Mouse (Mus musculus): ENCODE measurements around the gene Hcfc1r1.
A peak's percentile ranks its signal among the peaks of the same experiment; 100 is the strongest.

Hcfc1r1 gene

DNA sequence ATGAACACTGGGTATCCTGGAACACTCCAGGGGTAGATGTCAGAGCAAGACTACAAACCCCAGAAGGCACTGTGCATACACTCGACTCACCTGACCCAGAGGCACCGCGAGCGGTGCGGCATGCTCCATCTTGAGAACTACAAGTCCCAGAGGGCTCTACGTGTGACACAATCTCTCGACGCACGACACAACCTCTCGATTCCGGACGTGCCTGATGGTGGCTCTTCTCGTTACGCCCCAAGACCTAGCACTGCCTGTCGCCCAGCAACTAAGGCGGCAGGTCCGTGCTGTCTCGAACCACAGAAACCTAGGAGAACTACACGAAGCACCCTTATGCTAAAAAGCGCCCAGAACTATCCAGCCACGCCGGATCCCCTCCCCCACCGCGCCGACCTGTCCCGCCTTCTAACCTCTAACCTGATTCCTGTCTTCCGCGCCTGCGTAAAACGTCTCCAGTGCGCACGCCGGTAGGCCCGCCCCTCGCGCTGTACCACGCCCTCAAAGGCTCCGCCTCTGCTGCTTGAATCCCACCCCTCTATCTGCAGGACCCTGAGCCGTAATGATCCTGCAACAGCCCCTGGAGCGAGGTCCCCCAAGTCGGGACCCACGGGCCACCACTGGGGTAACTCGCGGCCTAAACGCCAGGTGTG, at the start of gene Hcfc1r1, which contains the start of gene Thoc6:
Hcfc1r1 (plus strand) TSS at position 173 of the 650 bp plus-strand sequence.
Thoc6 (minus strand) TSS at position 459 of the 650 bp plus-strand sequence.
- DNase-seq, result peak; percentile 98

DNA sequence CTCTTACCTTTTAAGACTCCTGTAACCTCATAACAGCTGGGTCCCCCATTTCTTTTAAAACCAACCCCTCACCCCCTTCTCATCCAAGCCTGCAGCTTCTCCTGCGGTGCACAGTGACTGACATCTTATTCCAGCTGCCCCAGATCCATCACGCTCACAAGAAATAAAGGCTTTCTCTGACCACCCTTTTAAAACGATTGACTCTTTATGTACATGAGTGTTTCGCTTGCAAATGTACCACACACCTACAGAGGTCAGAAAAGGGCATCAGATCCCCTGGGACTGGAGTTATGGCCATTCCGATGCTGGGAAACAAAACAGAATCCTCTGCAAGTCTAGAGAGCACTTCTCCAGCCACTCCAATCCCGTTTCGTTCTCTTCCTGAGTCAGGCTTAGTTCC, 45.6 kb upstream of the Hcfc1r1 start:
- DNase-seq, result no peak

DNA sequence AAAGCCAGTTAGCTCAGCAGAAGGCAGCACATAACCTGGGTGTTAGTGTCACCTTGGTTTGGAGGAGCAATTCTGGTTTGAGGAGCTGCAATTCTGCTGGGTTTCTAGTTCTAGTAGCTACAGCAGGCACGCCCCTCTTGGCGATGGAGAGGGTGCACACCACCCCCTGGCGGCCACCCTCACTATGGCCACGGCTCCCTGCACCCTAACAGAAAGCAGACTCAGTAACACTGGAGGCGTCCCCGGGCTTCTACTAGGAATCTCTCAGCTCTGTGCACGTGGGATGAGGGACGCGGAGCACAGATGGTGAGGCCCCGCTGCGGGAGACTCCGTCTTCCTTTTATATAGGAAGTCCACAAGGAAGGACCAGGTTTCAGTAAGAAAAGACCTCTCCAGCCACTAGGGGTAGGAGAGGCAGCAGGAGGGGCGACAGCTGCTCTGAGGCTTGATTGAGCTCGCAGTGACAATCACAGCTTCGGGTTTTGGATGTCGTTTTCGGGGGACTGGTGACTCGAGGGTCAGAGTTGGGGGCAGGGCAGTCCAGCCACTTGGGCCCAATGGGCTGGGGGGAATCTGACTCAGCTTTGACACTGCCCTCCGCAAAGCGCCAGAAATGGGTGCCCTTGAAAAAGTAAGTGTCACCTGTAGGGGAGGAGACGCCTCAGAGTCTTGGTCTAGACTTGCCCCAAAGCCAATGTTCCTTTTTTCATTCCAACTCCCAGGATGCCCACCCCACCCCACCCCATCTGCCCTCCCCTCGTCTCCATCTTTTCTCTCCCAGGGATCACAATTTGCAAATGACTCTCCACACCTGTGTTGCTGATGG, 43.0 kb upstream of the Hcfc1r1 start:
- DNase-seq, result peak; percentile 75

DNA sequence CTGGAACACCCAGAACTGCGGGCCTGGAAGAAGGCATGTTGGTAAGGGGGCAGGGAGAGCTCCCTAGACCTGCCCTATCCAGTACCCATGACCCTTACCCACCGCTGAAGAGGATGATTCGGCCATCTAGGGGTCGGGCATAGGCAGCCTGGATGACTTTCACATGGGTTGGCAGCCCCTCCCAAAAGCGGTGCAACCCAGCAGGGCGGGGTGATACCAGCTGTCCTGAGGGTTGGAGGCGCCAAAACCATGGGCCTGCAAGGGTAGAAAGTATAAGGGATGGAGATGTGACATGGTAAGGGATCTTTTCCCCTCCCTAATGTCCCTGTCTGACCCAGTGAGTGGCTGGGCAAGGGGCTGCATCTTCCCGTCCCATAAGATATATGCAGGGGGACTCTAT, 42.2 kb upstream of the Hcfc1r1 start:
- DNase-seq, result no peak

DNA sequence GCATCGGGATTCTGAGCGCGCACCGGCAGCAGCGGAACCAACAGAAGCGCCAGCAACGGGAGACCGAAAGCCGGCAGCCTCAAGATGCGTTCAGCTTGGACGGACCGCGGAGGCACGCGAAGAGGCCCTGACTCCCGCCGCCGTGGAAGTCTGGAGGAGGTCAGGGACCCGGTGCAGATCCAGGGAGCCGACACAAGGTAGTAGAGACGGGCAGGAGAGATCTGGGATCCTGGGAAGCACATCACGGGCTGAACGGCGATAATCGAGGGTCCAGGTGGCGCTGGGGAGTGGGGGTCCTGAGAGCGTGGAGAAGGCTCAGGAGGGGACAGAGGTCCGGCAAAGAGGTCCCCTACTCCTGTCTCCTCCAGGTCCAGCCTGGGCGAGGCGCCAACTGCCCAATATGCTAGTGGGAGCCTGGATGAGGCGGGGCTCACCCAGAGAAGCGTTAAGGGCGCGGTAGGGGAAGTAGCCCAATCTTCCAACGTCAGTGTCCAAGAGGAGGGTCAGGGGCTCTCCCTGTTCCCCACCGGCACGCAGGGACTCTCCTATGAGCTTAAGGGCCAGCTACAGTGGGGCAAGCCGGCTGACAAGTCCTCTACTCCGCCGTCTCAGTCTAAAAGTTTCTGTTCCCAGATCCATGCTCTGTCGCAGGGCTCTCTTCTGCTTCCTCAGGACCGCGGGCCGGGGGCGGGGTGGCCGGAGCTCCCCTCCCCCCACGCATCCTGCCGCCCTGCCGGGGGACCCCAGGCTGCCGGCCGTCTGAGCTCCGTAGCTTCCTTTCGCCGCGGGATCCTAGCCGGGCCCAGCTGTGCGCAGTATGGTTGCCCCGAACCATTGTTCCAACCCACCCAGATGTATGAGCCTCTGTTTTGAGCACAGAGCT, 28.5 kb upstream of the Hcfc1r1 start, which contains the start of gene Mmp25:
Mmp25 (minus strand) TSS at position 665 of the 883 bp plus-strand sequence.
- DNase-seq, result no peak

DNA sequence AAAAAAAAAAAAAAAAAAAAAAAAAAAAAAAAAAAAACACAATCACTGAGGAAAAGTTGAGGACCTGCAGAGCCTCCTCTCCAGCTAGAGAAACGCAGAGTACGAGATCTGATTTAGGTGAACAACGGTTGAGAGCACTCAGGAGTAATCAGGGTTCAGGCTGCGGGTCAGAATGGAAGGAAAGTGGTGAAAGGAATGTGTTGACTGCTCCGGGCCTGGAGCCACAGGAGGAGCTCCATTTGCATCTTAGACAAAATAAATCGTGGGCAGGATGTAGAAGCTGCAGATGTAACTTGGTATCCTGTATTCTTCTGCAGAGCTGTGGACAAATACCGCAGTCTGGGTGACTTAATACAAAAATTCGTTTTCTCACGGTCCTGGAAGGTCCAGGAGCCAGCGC, 27.5 kb upstream of the Hcfc1r1 start:
- DNase-seq, result no peak

DNA sequence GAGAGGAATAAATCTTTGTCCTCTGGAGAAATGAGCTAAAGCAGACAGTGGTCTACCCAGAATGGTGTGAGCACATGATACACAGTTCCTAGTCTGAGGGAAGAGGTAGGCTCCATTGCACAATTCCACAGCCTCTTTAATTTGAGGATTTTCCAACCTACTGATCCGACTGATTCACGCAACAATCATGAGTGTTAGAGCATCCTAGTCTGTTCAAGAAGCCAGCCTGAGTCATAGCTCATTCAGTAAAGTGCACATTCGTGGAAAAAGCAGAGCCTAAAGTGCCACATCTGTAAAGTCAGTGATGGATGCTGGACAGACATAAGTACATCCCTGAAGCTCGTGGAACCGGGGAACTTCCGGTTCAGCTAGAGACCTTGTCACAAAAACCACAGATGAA, 22.0 kb upstream of the Hcfc1r1 start:
- no peak for DNase-seq

DNA sequence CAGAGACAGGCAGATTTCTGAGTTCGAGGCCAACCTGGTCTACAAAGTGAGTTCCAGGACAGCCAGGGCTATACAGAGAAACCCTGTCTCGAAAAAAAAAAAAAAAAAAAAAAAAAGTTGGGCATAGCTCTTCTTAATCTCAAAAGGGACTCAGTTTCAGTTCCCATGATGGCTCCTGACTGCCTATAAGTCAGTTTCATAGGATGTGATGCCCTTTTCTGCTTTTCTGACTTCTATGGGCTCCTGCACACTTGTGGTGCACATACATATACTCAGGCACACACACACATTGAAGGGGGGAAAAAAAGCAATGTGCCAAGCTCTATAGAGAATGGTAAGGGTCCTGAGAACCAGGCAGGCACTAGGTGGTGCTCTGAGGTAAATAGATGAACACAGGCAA, 20.1 kb upstream of the Hcfc1r1 start:
- no peak for DNase-seq

DNA sequence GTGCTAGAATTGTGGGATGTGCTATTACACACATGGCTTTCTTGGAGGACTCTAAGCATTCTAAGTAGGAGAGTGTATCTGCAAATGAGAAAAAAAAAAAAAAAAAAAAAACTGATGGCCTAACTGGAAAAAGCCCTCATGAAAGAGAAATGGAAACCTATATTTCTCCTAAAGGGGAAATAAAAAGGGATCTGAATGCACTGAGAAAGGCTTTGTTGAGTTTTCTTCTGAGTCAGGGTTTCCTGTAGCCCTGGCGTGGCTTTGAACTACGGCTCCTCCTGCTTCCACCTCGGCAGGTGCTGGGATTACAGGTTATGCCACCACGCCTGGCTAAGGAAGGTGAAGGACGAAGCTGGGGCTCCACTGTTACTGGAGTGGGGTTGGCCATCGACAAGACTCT, 19.4 kb upstream of the Hcfc1r1 start:
- no peak for DNase-seq

DNA sequence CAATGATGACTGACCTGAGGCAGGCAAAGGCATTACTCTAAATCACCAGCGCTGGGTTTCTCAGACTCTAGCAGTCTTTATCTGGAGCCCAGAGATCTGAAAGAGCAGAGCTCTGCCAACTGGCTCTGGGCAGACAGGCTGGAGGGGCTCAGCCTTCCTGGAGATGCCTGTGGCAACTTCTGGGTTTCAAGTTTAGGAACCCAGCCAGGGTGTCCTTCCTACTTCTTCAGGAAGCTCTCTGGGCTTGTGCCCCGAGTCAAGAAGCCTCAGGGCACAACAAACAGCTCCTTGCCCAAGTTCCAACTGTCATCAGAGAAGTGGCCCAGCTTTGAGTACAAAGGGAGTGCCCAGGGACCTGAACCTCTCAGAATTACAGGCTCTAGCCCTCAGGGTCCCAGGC, 19.0 kb upstream of the Hcfc1r1 start:
- DNase-seq, result no peak

DNA sequence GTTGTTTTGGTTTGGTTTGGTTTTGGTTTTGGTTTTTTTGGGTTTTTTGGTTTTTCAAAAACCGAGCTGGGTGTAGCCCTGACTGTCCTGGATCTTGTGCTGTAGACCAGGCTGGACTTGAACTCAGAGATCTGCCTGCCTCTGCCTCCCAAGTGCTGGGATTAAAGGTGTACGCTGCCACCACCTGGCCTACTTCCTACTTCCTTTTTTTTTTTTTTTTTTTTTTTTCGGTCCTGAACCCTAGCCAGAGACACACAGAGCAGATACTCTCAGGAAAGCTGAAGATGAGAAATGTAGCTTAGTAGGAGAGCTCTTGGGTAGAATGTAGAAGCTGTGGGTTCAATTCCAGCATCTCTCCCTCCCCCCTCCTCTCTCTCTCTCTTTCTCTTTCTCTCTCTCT, 14.9 kb upstream of the Hcfc1r1 start:
- no peak for DNase-seq

DNA sequence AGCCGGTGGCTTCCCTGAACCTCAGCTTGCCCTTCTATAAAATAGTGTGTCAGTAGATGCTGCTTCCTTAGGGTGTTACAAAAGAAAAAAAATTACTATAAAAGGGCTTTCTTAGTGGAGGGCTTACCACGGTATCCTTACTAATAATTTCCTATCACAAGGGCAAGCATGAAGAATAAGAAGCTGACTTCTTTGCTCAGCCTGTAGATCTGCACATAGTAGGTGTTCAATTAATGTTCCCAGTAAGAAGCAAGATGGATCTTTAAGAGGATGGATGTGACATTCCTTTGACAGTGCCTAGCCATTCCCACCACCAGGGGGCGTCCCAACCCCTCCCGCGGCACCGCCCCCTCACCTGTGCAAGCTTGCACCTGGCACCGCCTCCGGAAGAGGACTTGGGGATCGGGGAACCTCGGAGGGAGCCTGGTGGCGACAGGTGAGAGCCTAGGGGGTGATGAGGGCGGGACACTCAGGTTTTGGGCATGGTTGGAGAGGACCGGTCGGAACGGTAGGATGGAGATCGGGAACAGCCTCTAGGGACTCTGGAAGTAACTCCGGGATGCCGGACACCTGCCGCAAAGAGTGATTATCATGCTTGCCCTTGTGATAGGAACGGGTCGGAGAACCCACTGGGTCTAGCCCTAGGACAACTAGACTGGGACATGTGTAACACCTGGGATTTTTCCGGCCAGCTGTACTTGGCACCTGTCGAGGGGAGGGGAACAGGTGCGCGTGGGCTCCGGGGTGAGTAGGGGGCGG, 13.1 kb upstream of the Hcfc1r1 start, which contains the start of gene Bicdl2:
Bicdl2 (plus strand) TSS at position 390 of the 759 bp plus-strand sequence.
- DNase-seq, result peak; percentile 51

DNA sequence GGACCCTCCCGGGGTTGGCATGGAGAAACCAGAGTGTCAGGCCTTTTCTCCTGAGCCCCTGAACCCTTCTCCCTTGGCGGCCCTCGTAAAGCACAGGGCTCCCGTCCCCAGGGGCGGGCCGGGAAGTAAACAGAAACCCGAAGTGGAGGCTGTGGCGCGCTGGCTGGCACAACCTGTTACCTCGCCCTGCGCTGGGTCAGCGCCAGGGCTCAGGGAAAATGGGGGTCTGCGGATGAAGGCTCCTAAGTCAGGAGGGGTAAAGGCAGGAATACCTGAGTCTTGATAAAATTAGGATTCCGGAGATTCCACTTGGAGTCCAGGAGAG, 12.6 kb upstream of the Hcfc1r1 start:
- no peak for DNase-seq

DNA sequence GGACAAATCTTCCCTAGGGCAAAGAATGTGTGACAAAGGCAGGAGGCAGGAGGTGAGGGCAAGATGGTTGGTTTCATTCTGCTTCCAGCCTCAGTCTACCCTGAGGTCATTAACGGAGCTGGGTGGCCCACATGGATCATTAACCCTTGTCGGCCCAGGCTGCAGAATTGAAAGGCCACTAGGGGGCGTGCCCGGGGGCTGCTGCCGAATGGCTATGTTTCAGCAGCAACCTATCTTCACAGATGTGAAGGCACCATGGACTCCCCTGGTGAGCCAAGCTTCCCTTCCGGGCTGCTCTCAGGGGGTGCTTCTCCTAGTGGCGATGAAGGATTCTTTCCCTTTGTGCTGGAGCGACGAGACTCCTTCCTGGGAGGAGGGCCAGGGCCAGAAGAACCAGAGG, 11.9 kb upstream of the Hcfc1r1 start:
- peak; percentile 21 for DNase-seq

DNA sequence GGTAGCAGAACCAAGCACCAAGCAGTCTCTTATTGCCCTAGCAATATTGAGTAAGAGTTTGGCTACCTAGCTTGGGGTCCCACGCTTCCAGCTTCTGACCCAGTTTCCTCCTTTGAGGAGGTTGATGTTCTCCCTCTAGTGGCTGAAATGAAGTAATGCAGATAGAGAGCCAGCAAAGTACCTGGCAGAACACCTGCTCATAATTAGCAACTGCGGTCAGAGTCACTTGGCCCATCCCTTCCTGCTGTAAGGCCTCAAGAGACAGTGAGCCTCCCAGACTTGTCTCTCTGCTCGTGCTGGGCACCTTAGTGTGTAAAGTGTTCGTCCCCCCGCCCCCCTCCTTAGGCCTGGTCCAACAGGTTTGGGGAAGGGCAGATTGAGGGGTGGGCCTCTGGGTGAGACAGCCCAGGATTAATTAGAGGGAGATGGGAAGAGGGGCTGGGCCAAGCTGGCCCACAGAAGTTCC, 8.8 kb upstream of the Hcfc1r1 start:
- peak; percentile 59 for DNase-seq

DNA sequence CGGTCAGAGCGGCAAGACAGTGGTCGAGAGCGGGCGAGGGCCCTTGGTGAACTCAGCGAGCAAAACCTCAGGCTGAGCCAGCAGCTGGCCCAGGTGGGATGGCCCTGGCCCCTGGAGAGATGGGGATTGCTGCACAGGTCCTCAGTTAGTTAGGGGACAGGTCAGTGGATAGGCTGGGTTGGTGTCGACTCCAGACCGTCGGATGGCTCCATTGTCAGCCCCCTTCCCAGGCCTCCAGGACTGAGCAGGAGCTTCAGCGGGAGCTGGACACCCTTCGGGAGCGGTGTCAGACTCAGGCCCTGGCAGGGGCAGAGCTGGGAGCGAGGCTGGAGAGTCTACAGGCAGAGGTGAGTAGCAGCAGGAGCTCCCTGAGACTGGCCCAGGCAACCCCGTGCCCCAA, 7.9 kb upstream of the Hcfc1r1 start:
- DNase-seq, result no peak

DNA sequence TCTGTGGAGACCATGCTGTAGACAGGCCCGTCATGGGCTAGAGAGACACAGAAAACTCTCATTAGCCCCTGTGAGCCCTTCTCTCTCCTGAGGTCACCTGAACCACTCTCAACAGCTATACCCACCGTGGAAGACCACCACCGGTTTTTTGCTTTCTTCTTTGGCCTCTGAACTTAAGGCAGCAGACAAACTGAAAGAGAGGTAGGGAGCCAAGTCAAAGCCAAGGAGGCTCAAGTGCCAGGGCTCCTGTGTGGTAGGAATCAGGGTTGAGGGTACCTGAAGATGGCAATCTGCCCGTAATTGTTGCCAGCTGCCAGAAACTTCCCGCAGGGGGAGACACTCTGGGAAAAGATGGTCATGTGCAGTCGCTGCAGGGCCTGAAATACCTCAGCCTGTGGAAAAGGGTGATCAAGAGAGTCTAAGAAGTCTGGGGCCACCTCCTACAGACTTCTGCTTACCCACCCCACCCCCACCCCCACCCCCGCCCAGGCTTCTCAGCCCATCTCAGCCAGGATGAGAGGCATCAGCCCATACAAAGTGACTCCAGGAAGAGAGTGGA, 2.8 kb upstream of the Hcfc1r1 start:
- DNase-seq, result peak; percentile 59

DNA sequence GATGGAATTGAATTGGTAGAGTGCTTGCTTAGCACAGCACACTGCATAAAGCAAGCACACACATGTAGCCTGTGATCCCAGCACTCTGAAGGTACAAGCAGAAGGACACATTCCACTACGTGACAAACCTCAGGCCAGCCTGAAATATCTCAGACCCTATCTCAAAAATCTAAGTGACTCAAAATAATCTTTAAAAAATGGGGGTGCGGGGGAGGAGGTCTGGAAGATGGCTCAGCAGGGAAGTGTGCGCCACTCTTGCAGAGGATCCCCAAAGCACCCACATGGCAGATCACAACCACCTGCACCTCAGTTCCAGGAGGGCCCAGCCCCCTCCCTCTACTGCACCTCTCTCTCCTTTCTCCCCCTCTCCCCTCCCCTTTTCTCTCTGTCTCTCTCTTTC, 1.9 kb upstream of the Hcfc1r1 start:
- DNase-seq, result peak; percentile 68

DNA sequence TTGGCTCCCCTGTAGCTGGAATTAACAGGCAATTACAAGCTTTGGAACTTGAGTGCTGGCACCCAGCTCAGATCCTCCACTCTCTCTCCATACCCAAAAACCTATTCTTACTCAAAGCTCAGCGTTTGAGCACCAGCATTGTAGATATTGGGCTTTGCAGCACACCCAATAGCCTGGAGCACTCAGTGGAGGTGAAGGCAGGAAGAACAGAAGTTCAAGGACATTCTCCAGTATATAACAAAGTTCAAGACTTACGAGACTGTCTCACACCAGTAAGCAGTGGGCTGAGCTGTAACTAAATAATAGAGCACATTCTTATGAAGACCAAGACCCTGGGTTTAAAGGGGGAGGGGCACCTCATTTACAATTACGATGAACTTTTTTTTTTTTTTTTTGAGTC, 635 bp upstream of the Hcfc1r1 start:
- DNase-seq, result peak; percentile 80

DNA sequence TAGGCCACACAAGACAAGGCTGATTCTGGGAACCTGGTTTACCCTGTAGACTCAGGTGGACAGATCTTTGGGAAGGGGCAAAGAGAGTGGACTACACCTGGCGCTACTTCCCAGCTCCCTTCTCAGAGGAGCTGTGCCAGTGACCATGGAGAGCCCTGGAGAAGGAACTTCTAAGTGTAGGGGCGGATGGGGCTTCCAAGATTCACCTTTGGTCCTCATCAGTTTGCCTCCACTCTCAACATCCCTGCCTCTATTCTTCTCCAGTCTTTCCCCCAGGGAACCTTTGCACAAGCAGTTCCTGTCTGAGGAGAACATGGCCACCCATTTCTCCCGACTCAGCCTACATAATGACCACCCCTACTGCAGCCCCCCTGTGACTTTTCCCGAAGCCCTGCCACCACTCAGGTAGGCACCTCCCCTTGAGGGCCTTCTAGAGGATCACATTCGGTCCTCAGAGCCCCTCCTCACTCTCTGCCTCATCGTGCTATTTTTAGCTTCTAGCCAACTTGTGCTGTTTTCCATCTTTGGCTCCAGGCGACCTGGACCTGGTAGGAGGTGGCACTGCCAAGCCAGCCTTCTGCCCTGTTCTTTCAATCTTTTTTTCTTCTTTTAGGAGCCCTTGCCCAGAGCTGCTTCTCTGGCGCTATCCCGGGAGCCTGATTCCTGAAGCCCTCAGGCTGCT, 1.0 kb downstream of the Hcfc1r1 start:
- peak; percentile 77 for DNase-seq

DNA sequence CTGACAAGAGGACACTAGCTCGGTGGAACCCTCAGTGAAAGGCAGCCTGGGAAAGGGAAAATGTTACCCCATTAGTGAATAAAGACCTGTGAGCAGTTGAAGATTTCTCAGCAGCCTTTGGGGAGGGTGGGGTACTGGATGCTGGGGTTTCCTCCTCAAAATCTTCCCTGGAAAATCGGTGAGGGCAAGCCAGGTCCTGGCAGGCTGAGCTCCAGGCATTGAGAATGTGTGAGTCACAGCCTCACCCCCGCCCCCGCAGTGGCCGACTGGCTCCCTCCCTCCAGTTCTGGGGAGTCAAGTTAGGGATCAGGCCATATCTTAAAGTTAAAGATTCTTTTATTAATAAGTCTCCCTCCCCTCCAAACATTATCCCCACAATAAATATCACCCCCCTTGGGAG, 1.7 kb downstream of the Hcfc1r1 start:
- peak; percentile 78 for DNase-seq
